Mouse (Mus musculus) lung, embryonic 16.5 days (tissue): Measurements from ENCODE around the gene Oxsr1. TPM values are rescaled to one million over a fixed set of nuclear protein-coding genes. Genes with fewer than 3 reads are reported as not detected.

ENCODE experiments used
- ATAC-seq: fragments of 200-750 bp; cut with Nextera tagmentation; 2 replicates; pipeline ENCODE4 v1.8.0; 2017; ENCODE audit warnings: low read depth, mild to moderate bottlenecking, moderate library complexity
- H3K27ac ChIP-seq: fragments of 300-500 bp; sonication (generic); 2 replicates; pipeline ENCODE4 v1.5.1; 2014; ENCODE audit warnings: mild to moderate bottlenecking, control low read depth, low read length
- H3K27me3 ChIP-seq: fragments of 300-500 bp; sonication (generic); 2 replicates; pipeline ENCODE4 v1.6.1; 2014; ENCODE audit warnings: low read depth, low read length, mixed read lengths; ENCODE audit not compliant: control insufficient read depth, insufficient read depth
- H3K36me3 ChIP-seq: fragments of 300-500 bp; sonication (generic); 2 replicates; pipeline ENCODE4 v1.6.1; 2014; ENCODE audit warnings: low read length; ENCODE audit not compliant: control insufficient read depth, insufficient read depth
- H3K4me1 ChIP-seq: fragments of 300-500 bp; sonication (generic); replicated peaks from 2 replicates; pipeline ENCODE4 v1.6.1; 2014; ENCODE audit warnings: low read length, mixed read lengths; ENCODE audit not compliant: control insufficient read depth, insufficient read depth
- H3K4me2 ChIP-seq: fragments of 300-500 bp; sonication (generic); 2 replicates; pipeline ENCODE4 v1.6.1; 2014; ENCODE audit warnings: low read depth, low read length, control low read depth
- H3K4me3 ChIP-seq: fragments of 300-500 bp; sonication (generic); 2 replicates; pipeline ENCODE4 v1.5.1; 2014; ENCODE audit warnings: mild to moderate bottlenecking, low read length, control low read depth
- H3K9ac ChIP-seq: fragments of 300-500 bp; sonication (generic); 2 replicates; pipeline ENCODE4 v1.6.1; 2014; ENCODE audit warnings: low read length, control low read depth
- H3K9me3 ChIP-seq: fragments of 300-500 bp; sonication (generic); 2 replicates; pipeline ENCODE4 v1.6.1; 2016; ENCODE audit warnings: low read length; ENCODE audit not compliant: control insufficient read depth
- WGBS: fragments of 180-500 bp; shearing (Covaris S2); extraction: QIAGEN DNeasy Blood & Tissue Kit; methylation state at CpG from one replicate; pipeline ENCODE4 v1.1.7; 2014; 5-methylcytosine and 5-hydroxymethylcytosine counted together
- polyA plus RNA-seq: library from polyadenylated mRNA; unstranded; fragments of >200 nt; fragmentation: Nextera tagmentation; extraction: Ambion mirVana; gene quantifications from 2 replicates; pipeline ENCODE4 v1.2.1, GENCODE M21; 2015

Oxsr1 gene
- polyA plus RNA-seq, 1 experiment from 2014 or later, result 9.3 TPM

DNA sequence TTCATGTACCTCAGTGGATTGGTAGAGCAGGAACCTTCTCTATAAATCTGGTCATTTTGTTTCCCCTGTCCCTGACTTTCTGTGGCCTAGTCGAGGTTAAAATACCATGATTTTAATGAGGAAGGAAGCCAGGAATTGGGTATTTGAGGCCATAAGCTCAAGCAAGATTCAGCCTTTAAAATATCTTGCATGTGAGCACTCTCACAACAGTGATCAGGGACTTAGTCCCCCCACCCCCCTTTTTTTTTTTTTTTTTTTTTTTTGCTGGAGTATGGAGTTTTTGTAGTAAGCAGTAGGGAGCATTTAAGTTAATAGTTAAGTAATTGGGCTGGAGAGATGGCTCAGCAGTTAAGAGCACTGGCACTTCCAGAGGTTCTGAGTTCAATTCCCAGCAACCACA lies 1.9 kb upstream of the Oxsr1 start:
- Histone ChIP-seq H3K4me2 (no peak overlapping the region), H3K27me3 (no peaks in the 10 kb centered on the region), H3K9ac (no peak overlapping the region), H3K27ac (no peak overlapping the region), H3K36me3 (no peaks in the 10 kb centered on the region), H3K9me3 (no peaks in the 10 kb centered on the region), H3K4me1 (peaks cover 13% of the 10 kb centered on the region), H3K4me3 (no peak overlapping the region)
- WGBS, result 61% methylated on average over 1 of the region's 1 CpGs
- no peak for ATAC-seq

DNA sequence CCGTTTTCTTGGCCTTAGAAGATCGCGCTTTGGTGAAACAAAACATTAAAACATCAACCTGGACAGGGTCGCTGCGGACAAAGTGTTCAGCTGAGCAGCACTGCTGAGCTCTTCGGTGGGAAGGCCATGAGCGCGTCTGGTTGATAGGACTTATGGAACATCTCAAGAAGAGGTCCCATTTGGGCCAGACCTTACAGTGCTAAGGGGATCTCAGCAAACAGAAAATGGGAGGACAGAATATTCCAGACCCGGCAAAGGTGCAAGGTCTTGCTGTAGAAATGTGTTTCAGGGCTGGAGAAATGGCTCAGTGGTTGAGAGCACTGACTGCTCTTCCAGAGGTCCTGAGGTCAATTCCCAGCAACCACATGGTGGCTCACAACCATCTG lies 1.0 kb upstream of the Oxsr1 start:
- Histone ChIP-seq H3K4me2 (peak overlapping the region; percentile 94), H3K27me3 (no peaks in the 10 kb centered on the region), H3K9ac (peak overlapping the region; percentile 79), H3K27ac (peak overlapping the region; percentile 95), H3K4me3 (peak overlapping the region; percentile 91), H3K36me3 (no peaks in the 10 kb centered on the region), H3K9me3 (no peaks in the 10 kb centered on the region), H3K4me1 (peaks cover 13% of the 10 kb centered on the region)
- 3% methylated on average over 9 of the region's 9 CpGs for WGBS
- ATAC-seq, result no peak

DNA sequence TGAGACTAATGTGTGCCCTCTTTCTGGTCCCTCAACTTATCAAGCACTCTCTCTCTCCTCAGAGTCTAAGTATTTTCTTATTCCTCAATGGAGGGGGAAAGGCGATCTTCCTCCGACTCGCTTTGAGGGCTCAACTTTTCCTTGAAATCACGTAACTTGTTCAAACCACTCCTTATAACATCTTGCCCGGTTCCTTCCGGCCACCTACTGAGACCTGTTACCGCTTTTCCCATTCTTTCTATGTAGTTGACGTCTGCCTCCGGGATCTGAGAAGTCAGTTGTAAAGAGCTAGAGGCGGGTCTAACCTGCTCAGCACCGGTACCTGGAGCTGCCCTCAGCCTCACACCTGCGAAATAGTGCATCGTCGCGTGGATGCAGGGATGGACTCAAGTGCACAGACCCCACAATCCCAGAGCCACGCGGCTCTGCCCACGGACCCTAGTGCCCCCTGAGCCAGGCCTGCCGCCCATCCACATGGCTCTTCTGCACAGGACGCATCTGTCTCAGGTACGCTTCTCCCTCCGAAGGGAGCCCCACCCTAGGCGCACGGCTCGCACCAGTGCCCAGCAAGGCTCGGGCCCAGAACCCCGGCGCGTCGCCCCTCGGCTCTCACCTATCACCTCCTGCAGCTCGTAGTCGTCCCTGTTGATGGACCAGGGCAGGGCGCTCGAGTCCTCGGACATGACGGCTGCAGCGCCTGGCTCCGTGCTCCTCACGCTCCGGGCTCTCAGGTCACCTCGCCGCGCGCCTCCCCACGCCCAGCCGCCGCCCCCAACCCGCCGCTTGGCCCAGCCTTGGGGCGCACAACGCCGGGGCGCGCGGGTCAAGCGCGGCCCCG lies 616 bp downstream of the Oxsr1 start:
- Histone ChIP-seq H3K27ac (peak overlapping the region; percentile 95), H3K27me3 (no peaks in the 10 kb centered on the region), H3K4me2 (peak overlapping the region; percentile 94), H3K4me3 (peak overlapping the region; percentile 91), H3K36me3 (no peaks in the 10 kb centered on the region), H3K9me3 (no peaks in the 10 kb centered on the region), H3K9ac (peak overlapping the region; percentile 88), H3K4me1 (peaks cover 13% of the 10 kb centered on the region)
- no peak; the same call in 1 of the 2 replicates for ATAC-seq
- WGBS, result under 1% methylated on average over 53 of the region's 59 CpGs

DNA sequence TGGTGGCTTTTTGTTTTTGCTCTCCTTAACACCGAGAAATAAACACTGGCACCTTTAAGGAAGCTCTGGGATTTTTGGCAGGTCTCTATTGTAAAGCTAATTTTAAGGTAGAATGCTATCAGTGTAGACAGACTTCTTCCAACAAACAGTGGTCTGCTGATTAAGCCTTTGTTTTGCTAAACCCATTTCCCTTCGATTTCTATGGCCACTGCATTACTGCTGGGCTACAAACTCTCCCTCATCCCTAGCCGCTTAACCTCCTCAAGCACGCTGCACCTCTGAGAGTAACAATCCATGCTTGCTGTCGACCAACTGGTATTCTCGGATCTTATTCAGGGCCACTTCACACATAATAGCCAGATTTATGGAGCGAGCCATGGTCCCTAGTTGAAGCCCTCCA lies 1.3 kb downstream of the Oxsr1 start:
- Histone ChIP-seq H3K27ac (no peak overlapping the region), H3K9me3 (no peaks in the 10 kb centered on the region), H3K36me3 (no peaks in the 10 kb centered on the region), H3K4me1 (peaks cover 13% of the 10 kb centered on the region), H3K4me3 (peak overlapping the region; percentile 91), H3K9ac (peak overlapping the region; percentile 88), H3K27me3 (no peaks in the 10 kb centered on the region), H3K4me2 (peak overlapping the region; percentile 94)
- no peak for ATAC-seq
- 9% methylated on average over 7 of the region's 7 CpGs for WGBS

DNA sequence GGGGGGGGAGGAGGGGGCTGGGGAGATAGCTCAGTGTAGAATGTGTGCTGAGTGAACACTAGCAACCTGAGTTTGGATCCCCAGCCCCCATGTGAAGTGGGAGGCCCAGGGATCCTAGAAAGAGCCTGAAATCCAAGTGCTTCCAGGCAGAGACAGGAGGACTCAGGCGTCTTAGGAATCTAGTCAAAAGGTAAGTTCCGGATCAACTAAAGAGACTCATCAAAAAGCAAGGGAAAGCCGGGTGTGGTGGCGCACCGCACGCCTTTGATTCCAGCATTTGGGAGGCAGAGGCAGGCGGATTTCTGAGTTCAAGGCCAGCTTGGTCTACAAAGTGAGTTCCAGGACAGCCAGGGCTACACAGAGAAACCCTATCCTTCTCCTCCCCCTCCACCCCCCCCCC lies 1.8 kb downstream of the Oxsr1 start:
- WGBS, result 82% methylated on average over 7 of the region's 7 CpGs
- H3K4me3 ChIP-seq, result peak overlapping the region; percentile 91

DNA sequence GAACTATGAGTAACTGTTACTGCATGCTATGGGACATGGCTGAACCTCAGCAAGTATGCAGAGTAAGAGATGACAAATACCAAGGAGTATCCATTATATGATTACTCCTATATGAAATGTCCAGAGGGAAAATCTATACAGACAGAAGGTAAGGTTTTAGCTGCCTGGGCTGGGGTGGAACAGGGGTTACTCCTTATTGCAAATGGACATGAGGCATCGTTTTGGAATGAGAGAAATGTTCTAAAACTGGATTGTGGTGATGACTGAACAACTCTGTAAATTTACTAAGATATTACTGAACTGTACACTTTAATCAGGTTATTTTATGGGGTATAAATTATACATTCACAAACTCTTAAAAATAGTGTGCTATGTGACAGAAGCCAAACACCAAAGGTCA lies 3.3 kb downstream of the Oxsr1 start:
- no peak overlapping the region for H3K27ac ChIP-seq
- WGBS, result 78% methylated on average over 1 of the region's 1 CpGs
- H3K36me3 ChIP-seq, result no peaks in the 10 kb centered on the region

More for the DNA sequence above, 1.8 kb downstream of the Oxsr1 start:
- ATAC-seq, result no peak
- no peak overlapping the region for H3K9ac ChIP-seq
- H3K36me3 ChIP-seq, result no peaks in the 10 kb centered on the region
- no peaks in the 10 kb centered on the region for H3K9me3 ChIP-seq
- no peaks in the 10 kb centered on the region for H3K27me3 ChIP-seq
- peak overlapping the region; percentile 94 for H3K4me2 ChIP-seq
- peaks cover 13% of the 10 kb centered on the region for H3K4me1 ChIP-seq
- no peak overlapping the region for H3K27ac ChIP-seq

DNA sequence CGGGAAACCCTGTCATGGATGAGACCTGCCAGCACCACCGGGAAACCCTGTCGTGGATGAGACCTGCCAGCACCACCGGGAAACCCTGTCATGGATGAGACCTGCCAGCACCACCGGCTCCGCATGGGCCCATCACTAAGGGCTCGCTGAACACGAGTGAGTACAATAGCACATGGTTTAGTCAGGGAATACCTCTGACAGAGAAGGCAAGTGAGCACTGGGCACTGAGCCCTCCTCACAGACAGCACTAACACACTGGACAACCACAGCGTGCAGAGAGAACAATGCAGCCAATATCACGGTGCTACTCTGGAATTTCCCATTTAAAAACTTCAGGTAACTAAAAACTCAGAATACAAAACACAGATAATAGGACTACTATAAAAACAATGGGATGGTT lies 9.1 kb downstream of the Oxsr1 start:
- Histone ChIP-seq H3K9me3 (no peaks in the 10 kb centered on the region), H3K4me1 (no peaks in the 10 kb centered on the region; the same call in 1 of the 2 replicates), H3K27ac (no peak overlapping the region), H3K36me3 (no peaks in the 10 kb centered on the region), H3K4me3 (no peak overlapping the region), H3K4me2 (no peak overlapping the region), H3K9ac (no peak overlapping the region), H3K27me3 (no peaks in the 10 kb centered on the region)
- 90% methylated on average over 10 of the region's 10 CpGs for WGBS
- no peak for ATAC-seq

More for the DNA sequence above, 3.3 kb downstream of the Oxsr1 start:
- Histone ChIP-seq H3K4me1 (peaks cover 13% of the 10 kb centered on the region), H3K4me3 (no peak overlapping the region), H3K4me2 (no peak overlapping the region), H3K27me3 (no peaks in the 10 kb centered on the region), H3K9me3 (no peaks in the 10 kb centered on the region), H3K9ac (no peak overlapping the region)
- no peak for ATAC-seq

DNA sequence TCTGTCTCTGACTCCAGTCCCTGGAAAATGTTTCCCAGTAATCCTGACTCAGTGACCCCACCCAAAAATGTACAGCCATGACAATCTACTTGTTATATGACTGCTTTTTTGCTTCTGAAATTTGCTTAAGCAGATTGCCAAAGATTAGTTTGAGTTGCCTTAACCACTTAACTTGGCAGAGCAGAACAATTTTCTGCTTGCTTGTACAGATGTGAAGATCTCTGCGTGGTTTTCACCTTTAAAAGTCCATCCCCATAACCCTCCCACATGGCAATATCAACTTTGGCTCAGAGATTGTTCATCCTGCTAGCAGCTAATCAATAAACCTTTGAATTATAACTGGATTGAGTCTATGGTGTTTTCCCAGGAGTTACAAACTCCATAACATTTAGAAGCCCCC lies 13.2 kb downstream of the Oxsr1 start:
- Histone ChIP-seq H3K4me1 (peaks cover 3% of the 10 kb centered on the region; the same call in 1 of the 2 replicates), H3K9me3 (no peaks in the 10 kb centered on the region), H3K9ac (no peak overlapping the region), H3K4me2 (no peak overlapping the region), H3K36me3 (no peaks in the 10 kb centered on the region), H3K4me3 (no peak overlapping the region), H3K27me3 (no peaks in the 10 kb centered on the region), H3K27ac (no peak overlapping the region)
- 82% methylated on average over 1 of the region's 1 CpGs for WGBS
- ATAC-seq, result no peak

DNA sequence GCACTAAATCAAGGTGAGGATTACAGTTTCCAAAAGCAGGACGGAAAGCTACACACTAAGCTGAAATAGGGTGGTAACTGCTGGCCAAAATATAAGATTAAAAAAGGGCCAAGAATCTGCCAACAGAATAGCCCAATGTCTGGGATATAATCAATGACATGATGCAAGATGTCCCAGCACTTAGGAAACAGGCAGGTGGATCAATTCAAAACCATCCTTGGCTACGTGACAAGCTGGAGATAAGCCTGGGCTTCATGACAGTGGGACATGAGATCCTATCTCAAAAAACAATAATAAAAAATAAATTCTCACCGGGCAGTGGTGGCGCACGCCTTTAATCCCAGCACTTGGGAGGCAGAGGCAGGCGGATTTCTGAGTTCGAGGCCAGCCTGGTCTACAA lies 16.4 kb downstream of the Oxsr1 start:
- Histone ChIP-seq H3K9ac (no peak overlapping the region), H3K4me3 (no peak overlapping the region), H3K36me3 (peaks cover 3% of the 10 kb centered on the region), H3K27me3 (no peaks in the 10 kb centered on the region), H3K4me2 (no peak overlapping the region), H3K4me1 (0 out of 2 replicates have a peak, but pooled peaks cover 3% of the 10 kb centered on the region), H3K27ac (no peak overlapping the region), H3K9me3 (no peaks in the 10 kb centered on the region)
- 87% methylated on average over 7 of the region's 7 CpGs for WGBS
- no peak for ATAC-seq
